Mouse (Mus musculus): ENCODE results near the gene Tars.

Tars gene

DNA sequence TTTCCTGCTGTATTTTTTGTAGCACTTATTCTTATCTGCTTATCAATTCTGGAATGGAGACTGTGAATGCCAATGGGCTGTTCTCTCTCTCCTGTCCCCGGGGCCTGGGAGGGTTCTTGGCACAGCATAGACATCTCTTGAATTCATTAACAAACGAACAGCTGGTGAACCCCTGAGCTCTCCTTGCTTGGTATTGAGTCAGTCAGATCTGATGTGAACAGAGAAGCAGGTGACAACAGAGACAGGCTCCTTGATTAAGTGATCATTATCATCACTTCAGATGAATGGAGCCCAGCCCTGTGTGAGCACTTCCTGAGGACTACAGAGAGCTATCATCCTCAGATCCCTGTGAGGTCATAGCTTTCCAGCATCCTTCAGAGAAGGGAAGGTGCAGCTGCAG is 35.4 kb downstream of the Tars start:
- DNase-seq (ENCODE audit: low read depth, low spot score), result peak; percentile 22

DNA sequence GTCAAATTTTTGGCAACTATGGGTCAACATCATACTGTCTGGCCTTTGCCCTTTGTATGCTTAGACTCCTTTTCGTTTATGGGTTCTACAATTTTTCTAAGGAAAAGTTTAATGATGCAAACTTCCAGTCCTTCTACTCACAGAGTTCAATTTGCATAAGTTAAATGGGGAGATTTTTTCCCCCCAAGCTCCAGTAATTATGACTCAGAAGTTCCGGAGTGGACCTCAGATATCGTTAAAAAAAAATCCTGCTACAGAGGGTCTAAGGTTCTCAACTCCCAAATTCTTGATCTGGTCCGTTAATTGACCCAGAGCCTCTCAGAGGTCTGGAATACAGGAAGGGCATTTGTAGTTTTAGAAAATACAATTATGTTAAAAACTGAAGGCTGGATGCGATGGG is 37.6 kb downstream of the Tars start:
- no peak for DNase-seq (ENCODE audit: low read depth, low spot score)

GRCm38 (mm10) chr15:11360888-11361287 is 38.6 kb downstream of the Tars start:
- no peak for DNase-seq (ENCODE audit: low read depth, low spot score)

DNA sequence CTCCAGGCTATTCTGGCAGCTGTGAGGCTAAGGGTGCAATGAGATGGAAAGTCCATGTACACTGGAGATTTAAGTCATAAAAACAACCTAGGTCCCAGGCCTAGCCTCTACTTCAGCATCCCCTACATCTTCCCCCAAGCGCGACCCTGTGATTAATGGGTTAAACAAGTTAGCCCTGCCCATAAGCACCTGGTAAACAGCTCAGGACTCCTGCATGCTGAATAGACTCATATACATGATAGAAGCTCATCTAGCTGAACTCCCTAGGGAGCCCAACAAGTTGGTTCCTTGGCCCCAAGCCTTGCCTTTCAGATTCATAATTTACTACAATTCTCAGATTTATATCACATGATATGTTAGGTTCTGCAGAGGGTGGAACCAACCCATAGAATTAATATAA is 42.0 kb downstream of the Tars start:
- DNase-seq (ENCODE audit: low read depth, low spot score), result no peak

- DNase-seq (ENCODE audit: low read depth, low spot score), result peak; percentile 73
These were observed 43.6 kb downstream of the Tars start for GRCm38 (mm10) chr15:11355865-11356264.

DNA sequence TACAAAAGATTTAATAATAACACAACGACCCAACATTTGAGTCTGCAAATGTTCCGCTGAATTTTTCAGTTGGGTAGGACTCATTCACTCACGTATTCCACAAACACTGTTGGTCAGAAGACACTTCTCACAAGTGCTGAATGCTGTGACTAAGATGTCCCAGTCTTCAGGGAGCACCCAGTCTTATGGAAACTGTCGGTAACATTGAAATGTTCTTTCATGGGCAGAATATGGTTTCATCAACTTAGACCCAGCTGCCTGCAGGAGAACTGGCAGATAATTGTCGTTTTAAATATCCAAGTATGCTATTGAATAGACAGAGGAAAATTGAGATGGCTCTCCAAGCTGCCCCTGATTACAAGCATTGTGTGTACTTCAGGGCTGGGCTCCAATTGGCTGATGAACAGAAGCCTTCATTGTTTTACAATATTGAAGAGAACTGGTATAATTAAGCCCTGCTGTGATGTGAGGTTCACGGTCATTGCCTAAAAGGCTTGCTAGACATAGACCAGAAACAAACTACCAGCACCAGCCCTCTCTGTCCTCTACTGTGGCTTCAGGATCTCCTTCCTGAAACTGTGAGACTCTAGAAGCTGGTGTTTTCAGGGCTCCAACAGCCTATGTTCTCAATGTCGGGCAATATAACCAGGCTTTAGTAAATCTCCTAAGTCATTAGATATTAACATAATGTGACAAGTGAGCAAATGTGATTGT is 59.8 kb downstream of the Tars start:
- DNase-seq (ENCODE audit: low read depth, low spot score), result no peak
